Mouse (Mus musculus): ENCODE data around the gene Gm5431. TPM values are rescaled to one million over a fixed set of nuclear protein-coding genes. Genes with fewer than 3 reads are reported as not detected.

The Gm5431 gene
- polyA plus RNA-seq (2015; fragmentation: Illumina TruSeq; extraction: RNeasy Lipid Tissue Mini Kit (QIAGEN cat#74804); ENCODE audit: insufficient read depth, low replicate concordance): 7.3 TPM

DNA sequence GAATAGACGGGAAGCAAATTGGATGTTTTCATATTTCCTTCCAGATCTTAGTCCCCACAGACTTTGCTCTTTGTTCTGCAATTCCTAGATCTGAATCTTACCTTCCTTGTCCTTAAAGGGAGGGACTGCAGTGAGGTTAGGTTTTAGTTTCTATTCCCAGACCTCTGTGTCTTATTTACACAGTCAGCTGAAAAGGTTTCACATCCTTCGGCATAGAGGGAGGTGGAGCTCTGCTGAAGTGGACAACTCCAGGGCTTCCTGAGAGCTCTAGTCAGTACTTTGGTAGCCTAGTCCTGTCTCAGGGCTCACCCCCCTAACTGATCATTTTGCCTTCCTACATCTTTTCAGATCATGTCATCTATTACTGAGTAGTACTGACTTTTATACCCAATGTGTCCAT, at the start of gene Gm5431:
TSS of gene Gm5431 (minus strand) at position 194 of the 400 bp plus-strand sequence.

DNA sequence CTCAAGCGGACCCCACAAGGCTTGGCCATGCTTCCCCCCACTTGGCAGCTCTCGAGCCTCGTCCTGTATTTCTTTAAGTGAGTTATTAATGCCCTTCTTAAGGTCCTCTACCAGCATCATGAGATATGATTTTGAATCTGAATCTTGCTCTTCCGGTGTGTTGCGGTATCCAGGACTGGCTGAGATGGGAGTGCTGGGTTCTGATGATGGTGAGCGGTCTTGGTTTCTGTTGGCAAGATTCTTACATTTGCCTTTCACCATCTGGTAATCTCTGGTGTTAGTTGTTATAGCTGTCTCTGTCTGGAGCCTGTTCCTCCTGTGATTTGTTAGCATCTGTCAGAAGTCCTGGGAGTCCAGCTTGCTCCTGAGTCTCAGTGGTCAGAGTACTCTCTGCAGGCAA, 44.1 kb upstream of the Gm5431 start, which contains the start of gene Psme2b:
TSS of gene Psme2b (minus strand) at position 101 of the 400 bp plus-strand sequence.

DNA sequence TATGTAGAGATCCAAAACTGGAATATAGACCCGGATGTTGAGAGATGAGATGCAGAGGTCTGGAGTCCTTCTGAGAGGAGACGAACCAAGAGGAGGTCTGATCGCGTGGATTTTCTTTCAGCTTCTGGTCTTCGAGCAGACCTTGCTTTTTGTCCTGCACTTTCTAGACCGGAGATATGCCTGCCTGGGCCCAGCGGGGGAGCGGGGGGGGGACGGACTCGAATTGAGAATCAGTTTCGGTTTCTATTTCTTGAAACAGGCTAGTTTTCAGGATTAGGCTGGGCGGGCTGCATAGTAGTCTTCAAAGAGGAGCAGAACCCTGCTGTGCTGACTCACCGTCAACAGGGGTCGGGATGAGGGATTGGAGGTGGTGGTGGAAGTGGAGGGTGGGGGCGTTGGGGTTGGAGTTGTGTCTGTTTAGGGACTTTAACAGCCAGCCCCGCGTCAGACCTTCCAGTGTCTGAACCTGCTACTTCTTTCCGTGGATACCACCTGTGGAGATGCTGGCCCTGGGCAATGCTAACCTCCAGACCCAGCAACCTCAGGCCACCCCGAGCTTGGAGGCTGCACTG, 30.7 kb downstream of the Gm5431 start, which contains the start of gene Irgm1:
TSS of gene Irgm1 (minus strand) at position 483 of the 572 bp plus-strand sequence.

Other genes starting within 250 kb of the Gm5431 start
- 1,423 TPM for gene Rack1, start 101.9 kb downstream of the Gm5431 start, polyA plus RNA-seq (2015; fragmentation: Illumina TruSeq; extraction: RNeasy Lipid Tissue Mini Kit (QIAGEN cat#74804); ENCODE audit: insufficient read depth, low replicate concordance)
- 21.0 TPM for gene Trim41, start 84.9 kb downstream of the Gm5431 start, polyA plus RNA-seq (2015; fragmentation: Illumina TruSeq; extraction: RNeasy Lipid Tissue Mini Kit (QIAGEN cat#74804); ENCODE audit: insufficient read depth, low replicate concordance)
- gene Trim7, start 76.1 kb downstream of the Gm5431 start, polyA plus RNA-seq (2015; fragmentation: Illumina TruSeq; extraction: RNeasy Lipid Tissue Mini Kit (QIAGEN cat#74804); ENCODE audit: insufficient read depth, low replicate concordance): 95.2 TPM
- 4.8 TPM for gene Gm12184, start 75.6 kb downstream of the Gm5431 start, polyA plus RNA-seq (2015; fragmentation: Illumina TruSeq; extraction: RNeasy Lipid Tissue Mini Kit (QIAGEN cat#74804); ENCODE audit: insufficient read depth, low replicate concordance)
- 119 TPM for gene Irgm1, start 30.5 kb downstream of the Gm5431 start, polyA plus RNA-seq (2015; fragmentation: Illumina TruSeq; extraction: RNeasy Lipid Tissue Mini Kit (QIAGEN cat#74804); ENCODE audit: insufficient read depth, low replicate concordance)
- gene Psme2b, start 44.0 kb upstream of the Gm5431 start, polyA plus RNA-seq (2015; fragmentation: Illumina TruSeq; extraction: RNeasy Lipid Tissue Mini Kit (QIAGEN cat#74804); ENCODE audit: insufficient read depth, low replicate concordance): 66.3 TPM
- gene Olfr56, start 76.7 kb upstream of the Gm5431 start, polyA plus RNA-seq (2015; fragmentation: Illumina TruSeq; extraction: RNeasy Lipid Tissue Mini Kit (QIAGEN cat#74804); ENCODE audit: insufficient read depth, low replicate concordance): 1.4 TPM
- 82.8 TPM for gene 9930111J21Rik1, start 77.2 kb upstream of the Gm5431 start, polyA plus RNA-seq (2015; fragmentation: Illumina TruSeq; extraction: RNeasy Lipid Tissue Mini Kit (QIAGEN cat#74804); ENCODE audit: insufficient read depth, low replicate concordance)
- 5.8 TPM for gene Gm12185, start 90.0 kb upstream of the Gm5431 start, polyA plus RNA-seq (2015; fragmentation: Illumina TruSeq; extraction: RNeasy Lipid Tissue Mini Kit (QIAGEN cat#74804); ENCODE audit: insufficient read depth, low replicate concordance)
- 38.6 TPM for gene Tgtp1, start 92.0 kb upstream of the Gm5431 start, polyA plus RNA-seq (2015; fragmentation: Illumina TruSeq; extraction: RNeasy Lipid Tissue Mini Kit (QIAGEN cat#74804); ENCODE audit: insufficient read depth, low replicate concordance)
- 201 TPM for gene 9930111J21Rik2, start 149.0 kb upstream of the Gm5431 start, polyA plus RNA-seq (2015; fragmentation: Illumina TruSeq; extraction: RNeasy Lipid Tissue Mini Kit (QIAGEN cat#74804); ENCODE audit: insufficient read depth, low replicate concordance)
- gene Tgtp2, start 162.0 kb upstream of the Gm5431 start, polyA plus RNA-seq (2015; fragmentation: Illumina TruSeq; extraction: RNeasy Lipid Tissue Mini Kit (QIAGEN cat#74804); ENCODE audit: insufficient read depth, low replicate concordance): 120 TPM
- 157 TPM for gene Ifi47, start 174.4 kb upstream of the Gm5431 start, polyA plus RNA-seq (2015; fragmentation: Illumina TruSeq; extraction: RNeasy Lipid Tissue Mini Kit (QIAGEN cat#74804); ENCODE audit: insufficient read depth, low replicate concordance)
- 0.17 TPM for gene Olfr1396, start 212.7 kb upstream of the Gm5431 start, polyA plus RNA-seq (2015; fragmentation: Illumina TruSeq; extraction: RNeasy Lipid Tissue Mini Kit (QIAGEN cat#74804); ENCODE audit: insufficient read depth, low replicate concordance)
- not detected for gene Olfr1395, start 240.1 kb upstream of the Gm5431 start, polyA plus RNA-seq (2015; fragmentation: Illumina TruSeq; extraction: RNeasy Lipid Tissue Mini Kit (QIAGEN cat#74804); ENCODE audit: insufficient read depth, low replicate concordance)

Data from spleen, adult 10 weeks (tissue).